Mouse (Mus musculus): Measurements from ENCODE around the gene Cd151. TPM values are rescaled to one million over a fixed set of nuclear protein-coding genes. Genes with fewer than 3 reads are reported as not detected.

Gene Cd151
- polyA plus RNA-seq, 1 experiment from 2014 or later, result 29.7 TPM

- WGBS, result 12% methylated on average over 5 of the region's 5 CpGs
- Histone ChIP-seq H3K36me3 (peaks cover 38% of the 10 kb centered on the region), H3K4me3 (peak overlapping the region; percentile 65), H3K4me1 (replicated peaks) (peaks cover 62% of the 10 kb centered on the region), H3K9me3 (no peaks in the 10 kb centered on the region), H3K27me3 (ENCODE audit: insufficient read depth, poor library complexity, severe bottlenecking) (peaks cover 26% of the 10 kb centered on the region), H3K27ac (peak overlapping the region; percentile 99; the same call in 1 of the 2 replicates)
- DNase-seq (ENCODE audit: low spot score), result no peak
Observed at GRCm38 (mm10) chr7:141474160-141474559, 7.0 kb downstream of the Cd151 start.

- peaks cover 28% of the 10 kb centered on the region for H3K36me3 ChIP-seq
- under 1% methylated on average over 87 of the region's 87 CpGs for WGBS
- H3K9me3 ChIP-seq, result no peaks in the 10 kb centered on the region
- peaks cover 51% of the 10 kb centered on the region for H3K4me1 ChIP-seq (replicated peaks)
- peaks cover 26% of the 10 kb centered on the region for H3K27me3 ChIP-seq (ENCODE audit: insufficient read depth, poor library complexity, severe bottlenecking)
- H3K27ac ChIP-seq, result peak within 1 kb of the TSS; percentile 99
- peak; percentile 90 for DNase-seq (ENCODE audit: low spot score)
- peak within 1 kb of the TSS; percentile 65 for H3K4me3 ChIP-seq
Observed at GRCm38 (mm10) chr7:141475011-141475804, 8.0 kb downstream of the Cd151 start, which contains the start of the genes Polr2l and Tspan4. Gene Polr2l (minus strand): TSS chr7:141475132. Gene Tspan4 (plus strand): TSS chr7:141475240.

- Histone ChIP-seq H3K27me3 (ENCODE audit: insufficient read depth, poor library complexity, severe bottlenecking) (peaks cover 26% of the 10 kb centered on the region), H3K36me3 (peaks cover 22% of the 10 kb centered on the region), H3K9me3 (no peaks in the 10 kb centered on the region), H3K4me1 (replicated peaks) (peaks cover 51% of the 10 kb centered on the region), H3K27ac (peak overlapping the region; percentile 99), H3K4me3 (peak overlapping the region; percentile 65)
- DNase-seq (ENCODE audit: low spot score), result no peak
- 3% methylated on average over 12 of the region's 12 CpGs for WGBS
Observed at GRCm38 (mm10) chr7:141475805-141476158, 8.6 kb downstream of the Cd151 start.

DNA sequence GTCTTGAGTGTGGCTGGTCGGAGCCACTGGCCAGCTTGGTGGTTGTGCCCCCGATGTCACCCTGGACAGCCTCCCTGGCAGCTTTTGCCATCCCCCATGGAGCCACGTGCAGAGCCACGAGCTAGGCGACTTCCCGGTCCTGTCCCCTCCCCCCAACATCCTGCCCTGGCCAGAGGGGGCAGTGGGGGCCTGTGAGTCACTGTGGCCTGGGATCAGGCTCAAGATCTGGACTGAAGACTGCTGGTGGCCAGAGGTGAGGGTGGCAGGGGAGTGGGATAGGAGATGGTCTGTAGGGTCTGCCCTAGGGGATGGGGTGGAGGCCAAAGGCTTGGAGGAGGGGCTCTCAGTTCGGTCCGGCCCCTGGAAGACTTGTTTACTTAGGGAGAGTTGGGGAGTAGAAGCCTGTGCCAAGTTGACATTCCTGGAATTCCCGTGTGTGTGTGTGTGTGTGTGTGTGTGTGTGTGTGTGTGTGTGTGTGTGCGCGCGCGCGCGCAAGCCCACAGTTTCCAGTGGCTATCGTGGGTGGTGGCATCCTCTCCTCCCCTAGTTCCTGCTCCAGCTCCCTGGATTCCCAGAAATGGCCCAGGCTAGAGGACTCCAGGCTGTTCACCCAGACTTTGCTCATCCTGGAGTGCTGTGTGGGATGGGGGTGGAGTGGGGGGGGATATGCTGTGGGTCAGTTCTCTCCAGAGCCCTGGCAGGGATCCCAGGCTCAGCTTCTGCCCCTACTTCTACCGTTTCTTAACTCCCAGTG is 9.2 kb downstream of the Cd151 start:
- DNase-seq (ENCODE audit: low spot score), result peak; percentile 70
- peak overlapping the region; percentile 65 for H3K4me3 ChIP-seq
- peak overlapping the region; percentile 99 for H3K27ac ChIP-seq
- WGBS, result 6% methylated on average over 17 of the region's 17 CpGs
- H3K4me1 ChIP-seq (replicated peaks), result peaks cover 58% of the 10 kb centered on the region
- H3K27me3 ChIP-seq (ENCODE audit: insufficient read depth, poor library complexity, severe bottlenecking), result peaks cover 26% of the 10 kb centered on the region
- no peaks in the 10 kb centered on the region for H3K9me3 ChIP-seq
- H3K36me3 ChIP-seq, result peaks cover 16% of the 10 kb centered on the region

GRCm38 (mm10) chr7:141476981-141477370 is 9.8 kb downstream of the Cd151 start:
- 20% methylated on average over 7 of the region's 7 CpGs for WGBS
- peaks cover 31% of the 10 kb centered on the region for H3K27me3 ChIP-seq (ENCODE audit: insufficient read depth, poor library complexity, severe bottlenecking)
- peak overlapping the region; percentile 99 for H3K27ac ChIP-seq
- peaks cover 10% of the 10 kb centered on the region for H3K36me3 ChIP-seq
- peak overlapping the region; percentile 65 for H3K4me3 ChIP-seq
- H3K4me1 ChIP-seq (replicated peaks), result peaks cover 63% of the 10 kb centered on the region
- H3K9me3 ChIP-seq, result no peaks in the 10 kb centered on the region
- no peak for DNase-seq (ENCODE audit: low spot score)

DNA sequence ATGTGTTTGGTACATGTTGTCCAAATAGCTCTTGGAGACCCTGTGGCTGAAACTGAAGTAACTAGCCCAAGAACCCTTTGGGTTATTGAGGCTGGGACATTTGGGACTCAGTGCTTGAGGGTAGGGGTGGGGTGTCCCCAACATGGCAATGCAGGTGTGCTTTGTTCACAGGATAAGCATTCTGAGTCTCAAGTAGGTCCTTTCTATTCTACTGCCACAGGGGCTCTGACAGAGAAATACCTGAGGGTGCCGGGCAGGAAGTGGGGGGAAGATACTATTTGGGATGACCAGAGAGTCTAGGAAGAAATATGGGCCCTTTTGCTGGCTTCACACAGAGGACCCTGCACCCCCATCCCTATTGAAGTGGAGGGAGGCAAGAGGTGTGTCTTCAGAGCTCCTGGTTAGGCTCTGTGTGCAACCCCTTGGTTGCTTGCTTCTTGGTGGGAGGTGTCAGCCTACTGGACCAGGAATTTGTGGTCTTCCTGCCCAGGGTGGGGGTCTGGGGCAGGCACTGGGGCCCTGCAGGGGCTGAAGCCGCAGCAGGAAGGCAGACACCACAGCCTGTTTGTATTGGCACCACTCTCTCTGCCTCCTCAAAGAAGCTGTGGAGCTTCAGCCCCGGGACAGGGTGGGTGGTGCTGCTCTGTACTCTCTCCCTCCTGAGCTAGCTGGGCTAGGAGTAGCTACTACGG is 10.5 kb downstream of the Cd151 start:
- DNase-seq (ENCODE audit: low spot score), result no peak
- Histone ChIP-seq H3K4me1 (replicated peaks) (peaks cover 70% of the 10 kb centered on the region), H3K36me3 (peaks cover 2% of the 10 kb centered on the region), H3K9me3 (no peaks in the 10 kb centered on the region), H3K27me3 (ENCODE audit: insufficient read depth, poor library complexity, severe bottlenecking) (peaks cover 39% of the 10 kb centered on the region), H3K4me3 (no peak overlapping the region), H3K27ac (peak overlapping the region; percentile 23; the same call in 1 of the 2 replicates)
- 65% methylated on average over 4 of the region's 4 CpGs for WGBS

DNA sequence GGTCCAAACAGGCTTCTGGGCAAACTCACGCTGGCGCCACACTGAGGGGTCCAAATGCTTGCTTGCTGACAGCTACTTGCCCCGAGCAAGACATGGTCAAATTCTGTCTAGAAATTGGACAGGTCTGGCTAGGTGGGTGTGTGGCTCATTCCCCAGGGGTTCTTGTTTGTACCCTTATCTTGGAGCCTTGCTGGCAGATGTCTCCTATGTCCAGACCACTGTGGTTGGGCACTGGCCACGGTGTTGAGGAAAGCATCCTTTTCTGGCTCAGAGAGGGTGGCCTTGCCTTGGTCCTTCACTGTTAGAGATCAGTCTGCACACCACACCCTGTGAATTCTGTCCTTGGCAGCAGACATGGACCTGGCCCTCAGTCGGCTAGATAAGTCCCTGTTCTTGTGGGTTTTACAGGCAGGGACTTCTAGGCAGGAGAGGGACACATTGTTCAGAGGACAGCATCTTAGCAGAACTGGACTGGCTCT is 11.1 kb downstream of the Cd151 start:
- no peak for DNase-seq (ENCODE audit: low spot score)
- H3K4me1 ChIP-seq (replicated peaks), result peaks cover 72% of the 10 kb centered on the region
- peaks cover 45% of the 10 kb centered on the region for H3K27me3 ChIP-seq (ENCODE audit: insufficient read depth, poor library complexity, severe bottlenecking)
- H3K4me3 ChIP-seq, result no peak overlapping the region
- 85% methylated on average over 5 of the region's 5 CpGs for WGBS
- H3K9me3 ChIP-seq, result no peaks in the 10 kb centered on the region
- no peaks in the 10 kb centered on the region for H3K36me3 ChIP-seq
- H3K27ac ChIP-seq, result no peak overlapping the region; the same call in 1 of the 2 replicates

DNA sequence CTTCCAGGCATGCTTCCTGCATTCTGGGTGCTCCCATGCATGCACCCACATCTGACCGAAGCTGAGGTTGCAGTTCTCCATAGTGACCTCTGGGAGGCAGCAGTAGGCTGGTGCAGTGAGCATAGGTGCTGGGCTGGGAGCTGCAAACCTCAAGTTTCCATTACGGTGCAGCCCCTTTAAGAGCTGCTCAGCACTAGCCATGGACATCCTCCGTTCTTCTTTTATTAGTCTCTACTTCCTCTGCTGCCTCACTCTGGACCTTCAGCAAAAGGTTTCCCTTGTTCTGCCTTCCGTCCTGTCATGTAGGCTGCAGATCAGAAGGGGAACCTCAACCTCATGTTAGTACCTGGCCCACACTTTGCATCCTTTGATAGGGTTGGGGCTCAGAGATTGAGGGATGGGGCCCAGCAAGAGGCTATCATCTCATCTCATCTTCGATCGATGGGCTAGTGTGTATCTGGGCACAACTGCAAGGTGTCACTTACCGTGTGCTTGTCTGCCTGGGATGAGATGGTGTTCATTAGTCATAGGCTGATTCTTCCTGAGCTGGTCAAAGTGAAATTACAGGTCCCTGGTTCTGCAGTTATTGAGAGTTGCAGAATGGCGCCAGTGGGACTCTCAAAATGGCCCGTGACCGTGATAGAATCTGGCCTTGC is 13.8 kb downstream of the Cd151 start:
- Histone ChIP-seq H3K4me1 (replicated peaks) (peaks cover 64% of the 10 kb centered on the region), H3K27ac (no peak overlapping the region), H3K9me3 (no peaks in the 10 kb centered on the region), H3K36me3 (no peaks in the 10 kb centered on the region), H3K27me3 (ENCODE audit: insufficient read depth, poor library complexity, severe bottlenecking) (peaks cover 53% of the 10 kb centered on the region), H3K4me3 (peak overlapping the region; percentile 76)
- WGBS, result 12% methylated on average over 10 of the region's 10 CpGs
- DNase-seq (ENCODE audit: low spot score), result peak; percentile 63

GRCm38 (mm10) chr7:141481498-141482401 is 14.6 kb downstream of the Cd151 start:
- peak overlapping the region; percentile 65 for H3K27ac ChIP-seq
- peaks cover 56% of the 10 kb centered on the region for H3K4me1 ChIP-seq (replicated peaks)
- no peaks in the 10 kb centered on the region for H3K9me3 ChIP-seq
- WGBS, result under 1% methylated on average over 80 of the region's 81 CpGs
- DNase-seq (ENCODE audit: low spot score), result peak; percentile 78
- no peaks in the 10 kb centered on the region for H3K36me3 ChIP-seq
- H3K4me3 ChIP-seq, result peak overlapping the region; percentile 76
- H3K27me3 ChIP-seq (ENCODE audit: insufficient read depth, poor library complexity, severe bottlenecking), result peaks cover 45% of the 10 kb centered on the region

DNA sequence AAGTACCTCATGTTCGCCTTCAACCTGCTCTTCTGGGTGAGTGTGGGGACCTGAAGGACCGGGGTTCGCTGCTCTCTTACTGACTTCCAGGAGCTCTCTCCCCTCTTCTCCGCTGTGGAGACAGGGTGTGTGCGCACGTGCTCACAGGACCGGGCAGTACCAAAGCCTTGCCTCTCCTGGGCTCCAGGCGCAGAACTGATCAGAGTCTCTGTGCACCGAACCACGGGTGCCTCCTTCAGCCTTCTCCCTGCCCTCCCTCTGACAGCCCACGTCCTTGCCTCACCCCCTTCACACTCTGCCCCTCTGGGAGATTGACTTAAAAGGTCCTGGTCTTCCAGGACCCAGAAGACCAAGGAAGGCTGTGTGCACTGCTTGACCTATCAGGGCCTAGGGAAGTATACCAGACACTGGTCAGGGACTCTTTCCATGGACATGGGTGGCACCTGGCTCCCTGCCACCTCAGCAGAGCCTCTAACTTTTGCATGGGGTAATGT is 15.4 kb downstream of the Cd151 start:
- Histone ChIP-seq H3K9me3 (no peaks in the 10 kb centered on the region), H3K4me1 (replicated peaks) (peaks cover 52% of the 10 kb centered on the region), H3K36me3 (no peaks in the 10 kb centered on the region), H3K27me3 (ENCODE audit: insufficient read depth, poor library complexity, severe bottlenecking) (peaks cover 38% of the 10 kb centered on the region), H3K27ac (peak overlapping the region; percentile 65), H3K4me3 (peak overlapping the region; percentile 76)
- no peak for DNase-seq (ENCODE audit: low spot score)
- 6% methylated on average over 11 of the region's 11 CpGs for WGBS

GRCm38 (mm10) chr7:141483114-141483653 is 16.0 kb downstream of the Cd151 start:
- WGBS, result 79% methylated on average over 6 of the region's 6 CpGs
- Histone ChIP-seq H3K4me3 (peak overlapping the region; percentile 76; the same call in 1 of the 2 replicates), H3K4me1 (replicated peaks) (peaks cover 46% of the 10 kb centered on the region), H3K27ac (no peak overlapping the region), H3K36me3 (no peaks in the 10 kb centered on the region), H3K27me3 (ENCODE audit: insufficient read depth, poor library complexity, severe bottlenecking) (peaks cover 34% of the 10 kb centered on the region), H3K9me3 (no peaks in the 10 kb centered on the region)
- no peak for DNase-seq (ENCODE audit: low spot score)
